Mouse (Mus musculus): ENCODE results near the gene B4galt3. TPM values are rescaled to one million over a fixed set of nuclear protein-coding genes. Genes with fewer than 3 reads are reported as not detected.

Gene B4galt3
- total RNA-seq, 2 experiments from 2014 or later = 19.5 to 25.7 TPM

- no peak for DNase-seq
- intact Hi-C loops (cut with DNase I) = loop anchor here (2.0 kb wide), 1 partner anchor 33 kb away; no protein-coding TSS in a partner anchor
Measured at GRCm38 (mm10) chr1:171322012-171322411, 51.9 kb downstream of the B4galt3 start.

- no peak for DNase-seq
Measured at GRCm38 (mm10) chr1:171325571-171325970, 55.4 kb downstream of the B4galt3 start.

More at GRCm38 (mm10) chr1:171325571-171325970, 55.4 kb downstream of the B4galt3 start:
- intact Hi-C loops (cut with DNase I) = no loop called here

Other genes with a start within 250 kb of the B4galt3 start
- gene Fcgr3, start 205.4 kb upstream of the B4galt3 start, total RNA-seq (2021) = 10 to 100 TPM; 11.8 to 11.9 TPM
- gene Cfap126, start 156.4 kb upstream of the B4galt3 start, total RNA-seq (2021) = 1 to 10 TPM in 1 of 2 experiments, under 1 TPM in 1; 1.00 to 2.1 TPM
- gene Sdhc, start 119.7 kb upstream of the B4galt3 start, total RNA-seq (2021) = 1,000 to 10,000 TPM; 1,008 to 1,038 TPM
- gene Mpz, start 119.6 kb upstream of the B4galt3 start, total RNA-seq (2021) = 10 to 100 TPM in 1 of 2 experiments, not detected in 1; 18.9 TPM
- gene Pcp4l1, start 74.1 kb upstream of the B4galt3 start, total RNA-seq (2021) = 100 to 1,000 TPM; 180 to 188 TPM
- under 1 TPM in 1 of 2 experiments, not detected in 1; 0.14 TPM for gene Nr1i3, start 56.4 kb upstream of the B4galt3 start, total RNA-seq (2021)
- 10 to 100 TPM; 86.2 to 92.8 TPM for gene Tomm40l, start 47.8 kb upstream of the B4galt3 start, total RNA-seq (2021)
- gene Apoa2, start 45.3 kb upstream of the B4galt3 start, total RNA-seq (2021) = 1 to 10 TPM; 1.6 to 4.0 TPM
- 10 to 100 TPM; 10.2 to 11.6 TPM for gene Fcer1g, start 36.0 kb upstream of the B4galt3 start, total RNA-seq (2021)
- 1 to 10 TPM; 2.9 to 3.6 TPM for gene Adamts4, start 19.9 kb upstream of the B4galt3 start, total RNA-seq (2021)
- 1,000 to 10,000 TPM; 1,236 to 1,272 TPM for gene Ndufs2, start 18.9 kb upstream of the B4galt3 start, total RNA-seq (2021)
- gene Ppox, start 10.9 kb downstream of the B4galt3 start, total RNA-seq (2021) = 10 to 100 TPM; 16.4 to 21.3 TPM
- gene Usp21, start 17.7 kb downstream of the B4galt3 start, total RNA-seq (2021) = 10 to 100 TPM; 20.0 to 22.4 TPM
- 10 to 100 TPM; 82.9 to 88.2 TPM for gene Ufc1, start 24.7 kb downstream of the B4galt3 start, total RNA-seq (2021)
- 10 to 100 TPM; 24.4 to 25.9 TPM for gene Dedd, start 58.8 kb downstream of the B4galt3 start, total RNA-seq (2021)
- gene Nit1, start 75.3 kb downstream of the B4galt3 start, total RNA-seq (2021) = 10 to 100 TPM; 20.0 to 24.6 TPM
- 10 to 100 TPM; 63.7 to 74.3 TPM for gene Pfdn2, start 75.3 kb downstream of the B4galt3 start, total RNA-seq (2021)
- under 1 TPM in 1 of 2 experiments, not detected in 1; 0.17 TPM for gene Klhdc9, start 90.5 kb downstream of the B4galt3 start, total RNA-seq (2021)
- under 1 TPM; 0.14 to 0.15 TPM for gene Nectin4, start 99.8 kb downstream of the B4galt3 start, total RNA-seq (2021)
- 1 to 10 TPM; 2.3 to 4.5 TPM for gene Arhgap30, start 118.6 kb downstream of the B4galt3 start, total RNA-seq (2021)
- gene Usf1, start 141.0 kb downstream of the B4galt3 start, total RNA-seq (2021) = 10 to 100 TPM; 42.3 to 46.1 TPM
- 1 to 10 TPM; 2.2 to 2.5 TPM for gene Tstd1, start 148.5 kb downstream of the B4galt3 start, total RNA-seq (2021)
- gene F11r, start 167.2 kb downstream of the B4galt3 start, total RNA-seq (2021) = 10 to 100 TPM; 46.3 to 48.9 TPM
- 1 to 10 TPM; 2.8 to 3.2 TPM for gene Alyref2, start 233.2 kb downstream of the B4galt3 start, total RNA-seq (2021)

Data from heart, postnatal 14 days (tissue).